Mouse (Mus musculus) thymus, adult 2 months (tissue): Measurements from ENCODE around the gene Ube2o.

ENCODE experiments used
- CTCF ChIP-seq: fragments of 200-500 bp; IDR thresholded peaks from 2 replicates; pipeline ENCODE4 v1.5.1; 2012; ENCODE audit warnings: mild to moderate bottlenecking, control low read depth, low read length, moderate library complexity, borderline replicate concordance; ENCODE audit not compliant: control insufficient read depth, poor library complexity, insufficient read depth; ENCODE audit errors: extremely low read depth
- POLR2A ChIP-seq: fragments of 200-500 bp; IDR thresholded peaks from 2 replicates; pipeline ENCODE4 v1.6.1; 2012; ENCODE audit warnings: mild to moderate bottlenecking, low read length, control low read depth, moderate library complexity; ENCODE audit not compliant: control insufficient read depth, poor library complexity, insufficient read depth; ENCODE audit errors: extremely low read depth

DNA sequence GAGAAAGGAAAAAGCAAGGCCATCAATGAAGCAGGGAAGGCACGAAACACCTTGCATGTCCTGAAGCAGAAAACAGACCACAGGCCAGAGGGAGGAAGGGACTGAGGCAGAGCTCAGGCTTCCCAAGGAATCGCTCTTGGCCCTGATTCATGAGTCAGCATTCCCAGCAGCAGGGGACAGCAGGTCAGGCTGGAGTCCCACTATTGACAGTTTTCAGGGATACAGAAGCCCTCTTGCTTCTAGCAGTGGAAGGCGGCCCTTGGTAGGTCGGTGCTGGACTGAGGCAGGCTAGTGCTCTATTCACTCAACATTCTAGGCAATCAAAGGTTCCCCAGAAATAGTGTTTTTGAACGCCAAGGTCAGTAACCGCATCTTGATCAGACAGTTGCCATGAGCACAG lies 6.8 kb downstream of the Ube2o start:
- TF ChIP-seq POLR2A (no peak), CTCF (no peak)
